Mouse (Mus musculus): ENCODE measurements around the gene Rps17.

DNA sequence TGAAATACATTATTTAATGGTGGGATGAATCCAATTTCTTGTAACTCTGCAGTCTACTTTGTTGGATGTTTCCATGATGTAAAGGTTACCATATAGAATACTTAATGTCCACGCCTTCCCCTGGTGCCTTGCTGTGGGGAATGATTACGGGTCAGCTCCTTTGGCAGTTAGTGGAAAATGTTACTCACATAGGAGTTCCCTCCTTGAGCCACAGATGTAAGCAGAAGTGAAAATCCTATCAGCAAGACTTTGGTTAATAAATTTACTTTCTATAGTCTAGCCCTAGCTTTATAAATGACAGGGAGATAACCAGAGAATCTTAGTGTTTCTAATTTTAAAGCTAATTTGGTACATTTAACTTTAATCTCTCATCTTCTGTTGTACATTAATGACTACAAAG is 49.9 kb downstream of the Rps17 start:
- TF ChIP-seq CTCF (IDR thresholded peaks at IDR 0.05; ENCODE audit: low read depth, low read length) (no peak), POLR2A (IDR thresholded peaks at IDR 0.05; ENCODE audit: borderline replicate concordance, low read depth, low read length) (no peak)
